Mouse (Mus musculus) thymus, adult 2 months (tissue): ENCODE results near the gene Tra2a. TPM values are rescaled to one million over a fixed set of nuclear protein-coding genes. Genes with fewer than 3 reads are reported as not detected.

Experiments
- DNase-seq: peaks from one replicate; pipeline ENCODE4 v3.0.0; 2021
- H3K27ac ChIP-seq: fragments of 200-500 bp; 2 replicates; pipeline ENCODE4 v1.5.1; 2012; ENCODE audit warnings: low read length, control low read depth; ENCODE audit not compliant: control insufficient read depth, insufficient read depth
- H3K27me3 ChIP-seq: fragments of 200-500 bp; 2 replicates; pipeline ENCODE4 v1.6.1; 2012; ENCODE audit warnings: mild to moderate bottlenecking, low read length, moderate library complexity, mixed read lengths; ENCODE audit not compliant: control insufficient read depth, insufficient read depth
- H3K36me3 ChIP-seq: fragments of 200-500 bp; 2 replicates; pipeline ENCODE4 v1.6.1; 2012; ENCODE audit warnings: mild to moderate bottlenecking, low read length, moderate library complexity; ENCODE audit not compliant: control insufficient read depth, insufficient read depth
- H3K4me1 ChIP-seq: fragments of 200-500 bp; replicated peaks from 2 replicates; pipeline ENCODE4 v1.6.1; 2012; ENCODE audit warnings: low read length; ENCODE audit not compliant: control insufficient read depth, insufficient read depth
- H3K4me3 ChIP-seq: fragments of 200-500 bp; 2 replicates; pipeline ENCODE4 v1.5.1; 2012; ENCODE audit warnings: mild to moderate bottlenecking, low read length, control low read depth, moderate library complexity; ENCODE audit not compliant: control insufficient read depth, insufficient read depth
- CTCF ChIP-seq: fragments of 200-500 bp; IDR thresholded peaks from 2 replicates; pipeline ENCODE4 v1.5.1; 2012; ENCODE audit warnings: mild to moderate bottlenecking, control low read depth, low read length, moderate library complexity, borderline replicate concordance; ENCODE audit not compliant: control insufficient read depth, poor library complexity, insufficient read depth; ENCODE audit errors: extremely low read depth
- POLR2A ChIP-seq: fragments of 200-500 bp; IDR thresholded peaks from 2 replicates; pipeline ENCODE4 v1.6.1; 2012; ENCODE audit warnings: mild to moderate bottlenecking, low read length, control low read depth, moderate library complexity; ENCODE audit not compliant: control insufficient read depth, poor library complexity, insufficient read depth; ENCODE audit errors: extremely low read depth
- WGBS: fragments of 180-500 bp; shearing (Covaris S2); methylation state at CpG from one replicate; pipeline ENCODE4 v1.1.7; 2018; 5-methylcytosine and 5-hydroxymethylcytosine counted together
- polyA plus RNA-seq: library from polyadenylated mRNA; depleted of rRNA; stranded (reverse); fragments of >200 nt; gene quantifications from 2 replicates; pipeline ENCODE4 v1.2.3, GENCODE M21; 2012

Tra2a gene
- polyA plus RNA-seq, 1 experiment = 69.0 TPM

GRCm38 (mm10) chr6:49225728-49226123 is 38.1 kb downstream of the Tra2a start:
- WGBS = 93% methylated on average over 3 of the region's 3 CpGs
- no peak for TF ChIP-seq CTCF
- no peak for TF ChIP-seq POLR2A
- Histone ChIP-seq H3K27me3 (peaks cover 6% of the 10 kb centered on the region), H3K36me3 (no peaks in the 10 kb centered on the region), H3K4me1 (0 out of 2 replicates have a peak, but pooled peaks cover 2% of the 10 kb centered on the region), H3K27ac (no peak overlapping the region), H3K4me3 (no peak overlapping the region)
- DNase-seq = no peak

DNA sequence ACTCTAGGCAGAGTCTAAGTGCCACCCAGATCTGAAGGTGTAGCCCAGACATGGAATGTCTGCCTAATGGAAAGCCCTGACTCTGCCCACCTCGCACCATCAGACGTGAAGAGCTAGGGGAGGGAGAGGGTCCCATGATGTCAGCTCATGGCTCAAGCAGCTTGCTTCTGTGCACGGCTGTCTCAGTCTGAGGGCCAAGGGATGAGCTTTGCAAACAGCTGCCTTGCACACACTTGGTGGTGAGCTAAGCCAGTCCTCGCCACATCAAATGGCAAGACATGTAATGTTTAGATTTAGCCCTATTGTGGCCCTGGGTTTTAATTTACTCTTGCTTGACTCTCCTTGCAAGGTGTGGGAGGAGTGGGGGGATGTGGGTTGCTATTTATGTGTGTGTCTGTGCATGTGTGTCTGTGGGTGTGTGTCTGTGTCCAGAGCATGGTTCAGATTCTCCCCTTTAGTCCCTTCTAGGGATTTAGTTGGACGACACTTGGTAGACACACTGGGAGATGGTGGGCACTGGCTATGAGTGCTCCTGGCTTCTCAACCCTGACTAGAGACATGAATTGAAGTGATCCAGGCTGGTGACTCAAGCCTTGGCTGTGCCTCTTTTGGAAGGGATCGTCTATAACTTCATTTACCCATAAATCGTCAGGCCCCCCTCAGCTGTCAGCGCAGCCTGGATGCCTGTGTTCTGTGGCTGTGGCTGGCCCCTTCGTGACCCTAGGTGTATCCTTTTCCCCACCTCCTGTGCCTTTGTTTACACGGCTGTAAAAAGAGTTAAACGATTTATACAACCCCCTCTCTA is 38.7 kb downstream of the Tra2a start:
- 69% methylated on average over 11 of the region's 11 CpGs for WGBS
- Histone ChIP-seq H3K27ac (no peak overlapping the region), H3K4me3 (no peak overlapping the region), H3K27me3 (peaks cover 9% of the 10 kb centered on the region), H3K36me3 (no peaks in the 10 kb centered on the region), H3K4me1 (0 out of 2 replicates have a peak, but pooled peaks cover 2% of the 10 kb centered on the region)
- no peak for TF ChIP-seq POLR2A
- no peak for TF ChIP-seq CTCF
- no peak for DNase-seq

DNA sequence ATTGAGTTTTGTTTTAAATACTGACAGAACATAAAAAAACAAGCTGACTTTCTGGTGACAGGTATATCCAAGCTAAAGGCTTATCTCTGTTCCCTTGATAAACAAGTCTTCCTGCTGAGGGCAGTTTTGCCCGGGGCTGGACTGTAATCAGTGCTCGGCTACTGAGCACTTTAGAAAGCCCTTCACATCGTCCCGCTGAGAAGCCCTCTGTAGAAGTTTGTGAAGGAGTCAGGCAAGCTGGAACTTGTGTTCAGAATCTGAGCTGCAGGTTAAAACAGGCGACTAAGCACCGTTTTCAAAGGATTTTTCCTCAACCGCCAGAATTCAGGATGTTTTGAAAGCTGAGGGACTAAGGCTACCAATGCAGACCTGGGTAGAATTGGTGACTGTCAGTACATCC is 41.9 kb downstream of the Tra2a start:
- Histone ChIP-seq H3K36me3 (no peaks in the 10 kb centered on the region), H3K4me1 (peaks cover 10% of the 10 kb centered on the region), H3K4me3 (no peak overlapping the region), H3K27me3 (peaks cover 15% of the 10 kb centered on the region), H3K27ac (no peak overlapping the region)
- 29% methylated on average over 7 of the region's 7 CpGs for WGBS
- no peak for DNase-seq
- no peak for TF ChIP-seq CTCF

DNA sequence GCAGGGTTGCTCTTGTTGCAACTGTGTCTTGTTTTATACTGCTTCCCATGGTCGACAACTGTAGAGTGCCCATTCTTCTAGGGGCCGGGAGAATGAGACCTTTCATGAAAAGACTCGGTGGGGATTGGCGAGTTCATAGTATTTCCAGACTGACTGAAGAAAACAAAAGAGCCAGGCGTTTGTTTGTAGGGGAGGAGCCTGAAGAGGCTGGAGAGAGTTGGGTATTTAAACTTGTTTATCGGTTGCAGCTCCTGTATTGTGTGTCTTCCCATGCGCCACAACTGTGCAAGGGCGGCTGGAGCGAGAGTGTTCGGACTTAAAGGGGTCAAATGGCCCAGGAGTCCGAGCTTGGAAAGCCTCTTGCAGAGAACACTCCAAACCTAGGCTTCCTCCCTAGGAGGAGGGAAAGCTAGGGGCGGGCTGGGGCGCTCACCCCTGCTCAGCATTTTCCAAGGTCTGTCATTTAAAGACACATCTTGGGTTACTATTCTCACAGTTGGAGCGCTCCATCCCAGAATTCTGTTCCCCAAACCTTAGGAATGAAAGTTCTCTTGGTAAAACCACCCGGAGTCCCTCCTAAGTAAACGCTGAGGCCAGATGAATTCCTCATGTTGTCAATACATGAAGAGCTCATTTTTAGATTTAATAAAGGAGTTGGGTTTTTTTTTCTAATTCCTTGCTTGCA is 43.8 kb downstream of the Tra2a start:
- Histone ChIP-seq H3K27me3 (peaks cover 18% of the 10 kb centered on the region), H3K4me3 (no peak overlapping the region)
- WGBS = 33% methylated on average over 16 of the region's 16 CpGs

DNA sequence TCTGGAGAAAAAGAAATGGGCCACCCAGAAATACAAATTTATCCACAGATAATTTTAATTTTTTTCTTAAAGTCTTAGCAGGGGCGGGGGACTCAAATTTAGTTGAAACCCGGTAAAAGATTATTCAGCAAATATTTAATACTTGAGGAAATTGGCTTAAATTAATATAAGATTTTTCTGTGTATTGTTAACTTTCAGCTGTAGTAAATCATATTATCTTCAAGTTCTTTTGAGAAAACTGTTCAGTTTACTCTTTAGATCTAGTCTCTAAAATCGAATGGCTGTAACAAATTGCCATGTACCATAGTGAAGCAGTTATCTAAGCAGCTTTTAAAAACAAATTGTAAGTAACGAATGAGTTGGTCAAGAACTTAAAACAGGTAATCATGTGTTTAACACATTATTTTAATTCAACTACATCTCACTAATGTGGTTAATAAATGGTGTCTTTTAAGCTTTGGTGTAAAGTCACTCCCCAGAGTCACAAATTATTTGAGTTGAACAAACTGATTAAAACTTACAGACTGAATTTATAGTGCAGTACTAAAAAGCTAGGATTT is 44.8 kb downstream of the Tra2a start:
- Histone ChIP-seq H3K27me3 (peaks cover 26% of the 10 kb centered on the region), H3K4me3 (no peak overlapping the region), H3K27ac (no peak overlapping the region), H3K4me1 (peaks cover 26% of the 10 kb centered on the region), H3K36me3 (no peaks in the 10 kb centered on the region)
- 40% methylated on average over 4 of the region's 4 CpGs for WGBS
- TF ChIP-seq POLR2A = no peak
- TF ChIP-seq CTCF = no peak
- no peak for DNase-seq

More for the DNA sequence above, 43.8 kb downstream of the Tra2a start:
- no peak for DNase-seq
- no peak for TF ChIP-seq POLR2A
- TF ChIP-seq CTCF = no peak
- Histone ChIP-seq H3K4me1 (peaks cover 17% of the 10 kb centered on the region), H3K27ac (no peak overlapping the region), H3K36me3 (no peaks in the 10 kb centered on the region)

DNA sequence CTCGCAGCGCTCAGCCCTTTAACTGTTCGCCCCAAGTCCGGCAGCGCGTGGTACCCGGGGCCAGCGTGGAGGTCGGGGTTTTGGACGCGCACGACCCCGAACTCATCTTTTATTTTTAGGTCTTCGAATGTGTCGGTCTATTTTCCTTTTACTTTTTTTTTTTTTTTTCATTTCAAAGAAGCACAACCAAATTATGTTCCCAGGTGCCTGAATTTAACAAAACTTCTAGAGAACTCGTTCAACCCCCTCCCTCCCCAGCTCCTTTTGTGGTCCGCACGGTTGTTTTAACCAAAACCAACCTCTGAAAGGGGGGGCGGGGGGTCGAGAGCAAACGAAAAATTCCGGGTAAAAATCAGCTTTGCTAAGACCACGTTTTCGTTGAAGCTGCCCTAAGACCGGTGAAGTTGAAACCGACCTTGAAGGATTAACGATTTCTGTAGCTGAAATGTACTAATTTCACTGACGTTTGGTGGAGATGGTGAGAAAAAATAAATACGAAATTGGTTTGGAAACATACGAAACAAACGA is 45.5 kb downstream of the Tra2a start:
- TF ChIP-seq CTCF (no peak), POLR2A (no peak)
- H3K4me1 ChIP-seq = peaks cover 32% of the 10 kb centered on the region
- H3K27me3 ChIP-seq = peaks cover 33% of the 10 kb centered on the region
- peak overlapping the region; percentile 29 for H3K4me3 ChIP-seq
- H3K36me3 ChIP-seq = no peaks in the 10 kb centered on the region
- no peak overlapping the region for H3K27ac ChIP-seq
- 1% methylated on average over 31 of the region's 31 CpGs for WGBS
- DNase-seq = no peak
